Mouse (Mus musculus) bone marrow, adult 2 months (tissue): ENCODE results near the gene Fmc1.

Source experiments
- CTCF ChIP-seq: fragments of 200-500 bp; IDR thresholded peaks from 2 replicates; pipeline ENCODE4 v1.5.1; 2011; ENCODE audit warnings: low read length, control low read depth; ENCODE audit not compliant: control insufficient read depth, insufficient read depth
- POLR2A ChIP-seq: fragments of 200-500 bp; IDR thresholded peaks from 2 replicates; pipeline ENCODE4 v1.6.1; 2011; ENCODE audit warnings: low read depth, mild to moderate bottlenecking, control low read depth, low read length, borderline replicate concordance; ENCODE audit not compliant: control insufficient read depth

- TF ChIP-seq CTCF (no peak), POLR2A (no peak)
Observed at GRCm38 (mm10) chr6:38515201-38515600, 18.1 kb upstream of the Fmc1 start.
